Mouse (Mus musculus) cerebellum, postnatal 36 days (tissue): Measurements from ENCODE around the gene Tbc1d5.

Experiments used
- DNase-seq, 2 experiments: peaks; one replicate each; pipeline ENCODE4 v3.0.0; 2021 to 2022; ENCODE audit warnings: mixed read lengths in 2 of 2

Gene Tbc1d5

DNA sequence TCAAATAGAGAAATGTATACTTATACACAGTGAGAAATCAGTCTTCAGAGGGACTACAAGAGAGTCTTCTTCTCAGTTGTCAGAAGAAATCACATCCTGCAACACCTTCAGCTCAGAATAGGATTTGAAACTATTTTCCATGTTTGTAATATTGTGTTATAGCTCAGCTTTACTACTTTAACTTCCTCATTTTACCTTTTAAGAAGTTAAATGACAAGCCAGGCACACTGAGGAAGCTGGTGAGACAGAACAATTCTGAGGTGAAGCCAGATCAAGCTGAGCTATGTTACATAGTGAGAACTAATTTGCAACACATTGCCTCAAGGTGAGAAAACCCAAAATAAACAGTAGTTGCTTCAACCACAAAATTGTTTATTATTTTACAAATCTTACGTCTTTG, 135.3 kb downstream of the Tbc1d5 start:
- DNase-seq, result no peak

- no peak for DNase-seq
Measured at GRCm38 (mm10) chr17:51040861-51041260, 138.3 kb downstream of the Tbc1d5 start.

GRCm38 (mm10) chr17:51023227-51023626, 155.9 kb downstream of the Tbc1d5 start:
- DNase-seq, result no peak

DNA sequence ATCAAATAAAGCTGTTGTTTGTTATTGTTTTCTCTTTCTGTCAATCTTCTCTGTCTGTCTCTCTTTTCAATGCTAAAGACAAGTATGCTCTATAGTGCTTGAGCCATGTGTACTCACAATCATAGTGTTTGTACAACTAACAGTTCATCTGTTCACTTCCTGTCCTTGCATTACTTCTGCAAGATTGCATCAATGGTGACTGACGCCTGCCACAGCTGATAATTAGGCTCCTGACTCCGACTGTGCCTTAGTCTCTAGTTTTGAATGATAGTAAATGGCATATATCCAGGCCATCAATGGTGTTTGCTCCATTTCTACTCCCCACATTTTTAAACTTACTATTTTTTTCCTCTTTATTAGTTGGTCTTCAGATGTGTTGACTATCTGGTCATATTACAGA, 162.8 kb downstream of the Tbc1d5 start:
- no peak for DNase-seq

DNA sequence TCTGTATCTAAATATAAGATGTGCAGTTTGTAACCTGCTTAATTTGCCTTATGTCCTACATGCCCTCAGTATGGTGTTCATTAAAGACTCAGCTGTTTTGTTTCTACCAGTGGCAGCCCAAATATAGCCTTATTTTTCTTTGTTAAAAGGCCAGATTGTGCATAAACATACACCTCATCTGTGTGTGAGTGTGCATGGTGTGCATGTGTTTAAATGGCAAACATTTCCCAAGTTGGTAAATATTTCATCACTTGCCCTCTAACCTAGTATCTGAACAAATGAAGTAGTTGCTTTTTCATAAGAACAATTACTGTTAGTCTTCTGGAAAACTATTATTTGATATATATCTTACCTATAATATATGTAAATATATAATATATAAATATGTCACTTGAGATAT, 165.2 kb downstream of the Tbc1d5 start:
- DNase-seq, result no peak

DNA sequence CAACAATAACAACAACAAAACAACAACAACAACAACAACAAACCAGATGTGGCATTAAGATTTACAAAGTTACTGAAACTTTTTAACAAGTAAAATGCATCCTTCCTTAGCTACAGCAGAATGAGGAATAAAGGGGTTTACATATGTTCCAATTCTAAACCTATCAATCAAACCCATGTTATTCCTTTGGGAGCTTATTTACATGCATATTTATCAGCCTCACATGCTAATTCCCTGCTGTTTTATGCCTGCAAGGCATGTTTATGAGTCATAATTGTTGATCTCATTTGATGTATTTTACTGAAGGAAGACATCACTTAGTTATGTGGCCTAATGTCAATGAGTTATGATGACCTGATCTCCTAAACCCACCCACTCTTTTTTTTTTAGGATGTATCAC, 176.0 kb downstream of the Tbc1d5 start:
- no peak for DNase-seq

- no peak for DNase-seq
Measured at GRCm38 (mm10) chr17:50998216-50998615, 180.9 kb downstream of the Tbc1d5 start.

- DNase-seq, result no peak
Measured at GRCm38 (mm10) chr17:50993294-50993993, 185.7 kb downstream of the Tbc1d5 start.

- no peak for DNase-seq
Measured at GRCm38 (mm10) chr17:50990770-50991405, 188.3 kb downstream of the Tbc1d5 start.

DNA sequence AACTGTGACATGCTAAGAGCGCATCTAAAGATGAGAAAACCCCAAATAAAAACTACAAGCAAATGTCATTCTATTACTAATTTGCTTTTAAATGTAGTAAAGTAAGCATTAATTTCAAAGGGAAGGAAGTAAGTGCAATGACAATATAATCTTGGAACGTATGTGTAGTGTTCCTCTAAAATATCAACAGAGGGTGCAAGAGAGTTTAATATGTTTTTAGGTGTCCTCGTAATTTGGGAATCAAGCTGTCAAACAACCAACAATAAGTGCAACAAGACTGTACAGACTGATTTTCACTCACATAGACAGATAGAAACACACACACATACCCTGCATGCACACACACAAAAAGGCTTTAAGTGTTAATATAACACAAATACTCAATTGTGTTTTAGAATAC, 191.2 kb downstream of the Tbc1d5 start:
- DNase-seq, result no peak

GRCm38 (mm10) chr17:50981933-50982332, 197.2 kb downstream of the Tbc1d5 start:
- DNase-seq, result no peak

- no peak for DNase-seq
Measured at GRCm38 (mm10) chr17:50972142-50972541, 207.0 kb downstream of the Tbc1d5 start.

GRCm38 (mm10) chr17:50966147-50966546, 213.0 kb downstream of the Tbc1d5 start:
- no peak for DNase-seq

DNA sequence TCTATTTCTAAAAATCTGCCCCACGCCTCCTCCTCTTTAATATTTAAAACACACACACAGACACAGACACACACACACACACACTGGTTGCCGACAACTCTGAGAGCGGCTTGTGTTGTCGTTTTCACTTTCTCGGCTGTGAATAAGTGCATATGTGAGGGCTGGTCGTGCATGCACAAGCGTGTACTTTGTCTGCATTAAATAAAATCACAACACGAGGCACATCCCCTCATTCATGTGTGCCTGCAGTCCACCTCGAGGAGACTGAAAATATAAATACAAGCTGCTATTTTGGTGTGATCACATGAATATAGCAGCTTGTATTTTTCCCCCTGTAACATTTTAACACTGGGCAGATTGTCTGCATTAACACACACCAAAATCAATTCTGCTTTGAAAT, 224.8 kb downstream of the Tbc1d5 start:
- no peak for DNase-seq

GRCm38 (mm10) chr17:50922308-50922707, 256.8 kb downstream of the Tbc1d5 start:
- DNase-seq, result no peak

- DNase-seq, result no peak
Measured at GRCm38 (mm10) chr17:50915216-50915615, 263.9 kb downstream of the Tbc1d5 start.

GRCm38 (mm10) chr17:50908568-50909335, 270.4 kb downstream of the Tbc1d5 start:
- DNase-seq, result no peak

DNA sequence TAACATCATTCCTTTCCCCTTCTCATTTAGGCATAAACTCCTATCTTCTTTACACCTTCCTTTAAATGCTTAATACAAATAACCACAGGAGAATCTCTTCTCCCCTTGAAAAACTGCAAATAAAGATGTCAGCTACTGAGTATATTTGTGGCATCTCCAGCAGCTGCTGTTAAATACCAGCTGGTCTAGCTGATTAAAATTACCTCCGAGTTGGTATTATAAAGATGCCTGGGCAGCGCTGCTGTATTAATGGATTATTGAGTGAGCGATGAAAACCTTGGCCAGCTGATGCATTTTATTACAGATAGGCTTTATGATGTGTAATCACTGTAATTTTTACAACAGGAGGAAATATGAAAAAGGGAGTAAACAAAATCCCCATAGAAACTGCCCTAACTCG, 271.0 kb downstream of the Tbc1d5 start:
- DNase-seq, result no peak

- no peak for DNase-seq
Measured at GRCm38 (mm10) chr17:50906630-50907029, 272.5 kb downstream of the Tbc1d5 start.

GRCm38 (mm10) chr17:50904463-50904862, 274.7 kb downstream of the Tbc1d5 start:
- no peak for DNase-seq

GRCm38 (mm10) chr17:50897867-50898266, 281.3 kb downstream of the Tbc1d5 start:
- no peak for DNase-seq

- DNase-seq, result no peak
Measured at GRCm38 (mm10) chr17:50889475-50889874, 289.7 kb downstream of the Tbc1d5 start.

- no peak for DNase-seq
Measured at GRCm38 (mm10) chr17:50879910-50880309, 299.2 kb downstream of the Tbc1d5 start.

GRCm38 (mm10) chr17:50876451-50876850, 302.7 kb downstream of the Tbc1d5 start:
- no peak for DNase-seq
